Mouse (Mus musculus) adrenal gland, postnatal 14 days (tissue): ENCODE measurements around the gene Trim13. TPM values are rescaled to one million over a fixed set of nuclear protein-coding genes. Genes with fewer than 3 reads are reported as not detected.
A peak's percentile ranks its signal among the peaks of the same experiment; 100 is the strongest.

Experiments
- DNase-seq: peaks from one replicate; pipeline ENCODE4 v3.0.0; 2021; ENCODE audit warnings: mixed read lengths
- microRNA-seq, 2 experiments: library from miRNA; unstranded; fragments of <30 nt; microRNA quantifications; one replicate each; pipeline ENCODE4 v1.2.0; 2021
- total RNA-seq: library from RNA; stranded (reverse); gene quantifications from 2 replicates; pipeline ENCODE4 v1.2.3, GENCODE M21; 2021

The Trim13 gene
- total RNA-seq, 1 experiment from 2014 or later = 7.7 TPM

DNA sequence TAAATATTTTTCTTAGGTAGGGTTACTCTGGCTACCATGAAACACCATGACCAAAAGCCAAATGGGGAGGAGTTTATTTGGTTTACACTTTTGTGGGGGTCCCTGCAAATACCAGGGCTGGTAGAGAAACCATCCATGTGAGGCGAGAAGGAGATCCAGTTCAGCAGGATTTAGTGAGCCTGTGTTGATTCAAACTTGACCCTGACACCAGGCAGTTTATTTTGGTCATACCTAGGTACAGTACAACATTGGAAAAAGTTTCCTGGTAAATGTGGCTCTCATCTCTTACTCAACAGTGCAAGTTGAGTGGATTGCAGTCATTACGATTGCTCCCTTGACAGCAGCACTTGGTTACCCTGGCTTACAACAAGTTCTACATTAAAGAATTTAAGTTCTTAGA, 15.3 kb downstream of the Trim13 start:
- no peak for DNase-seq

DNA sequence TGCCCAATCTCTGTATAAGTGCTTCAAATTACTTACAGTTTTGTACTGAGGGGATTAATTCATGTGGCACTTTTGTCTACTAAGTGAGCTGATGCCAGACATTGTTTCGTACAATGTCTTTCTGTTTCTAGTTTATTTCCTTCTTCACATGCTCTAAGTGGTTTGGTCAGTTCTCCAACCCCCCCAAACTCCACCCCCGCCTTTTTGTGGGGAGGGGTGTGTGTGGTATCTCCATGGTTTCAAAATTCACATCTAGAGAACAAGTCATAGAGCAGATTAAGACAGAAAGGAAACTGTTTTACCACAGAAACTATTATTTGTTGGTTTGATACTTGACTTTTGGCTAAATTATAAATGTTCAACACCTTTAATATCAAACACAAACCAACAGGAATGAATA, 22.3 kb downstream of the Trim13 start:
- no peak for DNase-seq

DNA sequence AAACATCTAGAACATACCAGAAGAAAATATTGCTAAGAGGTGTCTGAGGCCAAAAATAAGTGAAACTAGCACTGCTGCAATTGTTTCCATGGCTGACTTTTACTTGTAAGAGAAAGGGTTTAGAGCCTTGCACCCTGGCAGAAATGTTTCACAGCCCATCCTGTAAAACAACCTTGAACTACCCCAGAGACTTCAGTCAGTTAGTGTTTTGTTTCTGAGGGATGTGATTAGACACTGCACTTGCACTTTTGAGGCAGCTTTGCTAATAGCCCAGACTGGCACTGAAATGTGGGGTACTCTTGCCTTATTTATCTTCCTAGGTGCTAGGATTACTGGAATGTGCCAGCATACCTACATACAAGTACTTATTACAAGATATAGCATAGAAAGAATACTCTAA, 37.9 kb downstream of the Trim13 start:
- DNase-seq = no peak

DNA sequence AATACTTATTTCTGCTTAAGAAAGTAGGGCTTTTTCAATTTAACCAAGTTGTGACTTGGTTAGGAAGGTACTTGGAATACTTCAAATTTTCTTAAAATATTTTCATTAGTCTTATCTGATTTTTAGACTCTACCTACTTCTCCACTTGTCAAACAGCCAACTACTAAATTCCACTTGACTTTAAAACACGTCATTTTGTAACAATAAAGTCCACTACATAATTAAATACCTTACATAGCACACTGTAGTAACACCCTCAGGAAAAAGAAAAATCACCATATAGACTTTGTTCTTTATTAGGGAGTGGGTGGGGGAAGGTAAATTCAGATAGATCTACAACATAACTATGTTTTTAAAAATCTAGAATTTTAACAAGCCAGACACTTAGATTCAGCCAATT, 44.6 kb downstream of the Trim13 start:
- DNase-seq = no peak

DNA sequence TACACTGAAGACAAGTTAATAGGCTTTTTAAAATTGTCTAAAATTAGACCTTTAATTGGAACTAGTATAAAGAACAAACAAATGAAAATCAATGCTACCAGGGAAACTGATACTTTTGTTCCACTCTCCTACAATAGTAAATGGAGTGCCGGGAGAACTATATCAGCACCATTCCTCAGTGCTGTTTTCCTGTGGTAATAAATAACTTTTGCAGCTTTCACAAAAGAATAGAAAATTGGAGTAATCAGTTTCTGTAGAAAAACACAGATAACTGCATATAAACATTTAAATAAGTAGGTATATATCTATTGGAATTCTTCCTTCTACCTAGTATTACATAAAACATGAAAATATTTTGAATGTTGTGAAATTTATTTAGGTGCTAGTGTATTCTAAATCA, 47.5 kb downstream of the Trim13 start:
- no peak for DNase-seq

DNA sequence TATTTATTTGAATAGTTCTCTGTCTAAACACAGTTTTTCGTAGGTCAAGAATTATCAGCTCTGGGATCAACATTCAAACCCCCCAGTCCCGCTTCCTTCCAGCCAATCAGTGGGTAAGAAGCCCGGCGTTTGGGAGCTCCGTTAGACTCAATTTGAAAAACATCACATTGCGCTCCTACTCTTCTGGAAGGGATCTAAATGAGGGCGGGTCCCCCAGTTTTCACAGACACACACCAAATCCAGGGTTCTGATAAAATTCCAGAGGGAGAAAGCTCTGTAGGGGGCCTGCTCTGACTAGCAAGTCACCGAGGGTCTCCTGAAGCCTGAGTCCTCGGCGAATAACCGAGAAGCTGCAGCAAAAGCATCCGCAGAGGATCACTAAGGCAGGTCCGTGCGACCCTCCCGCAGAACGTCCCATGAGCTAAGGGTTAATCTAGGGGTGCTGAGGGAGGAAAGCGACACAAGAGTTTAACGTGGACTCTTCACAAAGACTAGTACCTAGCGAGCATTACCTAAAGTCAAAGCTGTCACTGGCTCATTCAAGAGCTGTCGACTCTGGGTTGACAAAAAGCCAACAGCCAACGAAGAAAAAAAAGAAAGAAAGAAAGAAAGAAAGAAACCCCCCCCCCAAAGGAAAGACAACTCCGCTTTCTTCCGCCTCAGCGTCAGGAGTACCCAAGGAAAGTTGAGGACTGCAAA, 49.3 kb downstream of the Trim13 start:
- peak; percentile 76 for DNase-seq

DNA sequence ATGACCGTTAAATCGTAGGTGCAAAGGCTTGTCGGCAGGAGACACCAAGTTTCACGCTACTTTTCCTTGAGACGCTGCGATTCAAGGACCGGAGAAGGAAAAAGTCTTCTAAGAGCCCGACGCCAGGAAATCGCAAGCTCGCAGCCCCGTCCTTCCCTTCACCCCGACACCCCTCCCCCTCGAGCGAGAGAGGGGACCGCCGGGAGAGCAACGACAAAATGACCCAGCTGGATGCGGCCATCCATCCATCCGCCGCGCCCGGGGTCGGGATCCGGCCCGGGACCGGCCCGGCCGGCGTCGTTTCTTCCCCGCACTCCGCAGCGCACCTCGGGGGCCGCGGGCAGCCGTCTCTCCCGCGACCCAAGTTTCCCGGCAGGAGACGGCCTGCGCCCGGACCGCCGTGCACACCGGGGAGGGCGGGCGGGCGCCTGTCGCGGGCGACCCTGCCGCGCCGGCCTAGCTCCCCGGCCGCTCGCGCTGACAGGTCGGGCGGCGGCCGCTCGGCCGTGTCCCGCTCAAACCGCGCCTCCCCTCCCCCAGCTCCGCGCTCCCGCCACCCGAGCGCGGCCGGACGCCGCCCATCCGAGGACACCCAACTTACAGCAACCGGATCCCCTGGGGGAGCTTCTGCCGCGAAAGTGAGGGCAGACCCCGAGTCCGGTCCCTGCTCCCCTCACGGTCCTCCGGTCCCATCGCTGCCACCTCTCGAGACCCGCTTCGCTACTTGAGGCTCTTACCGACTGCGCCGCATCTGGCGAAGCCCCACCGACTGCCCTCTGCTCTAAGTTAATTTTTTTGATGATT, 50.0 kb downstream of the Trim13 start:
- DNase-seq = peak; percentile 81

DNA sequence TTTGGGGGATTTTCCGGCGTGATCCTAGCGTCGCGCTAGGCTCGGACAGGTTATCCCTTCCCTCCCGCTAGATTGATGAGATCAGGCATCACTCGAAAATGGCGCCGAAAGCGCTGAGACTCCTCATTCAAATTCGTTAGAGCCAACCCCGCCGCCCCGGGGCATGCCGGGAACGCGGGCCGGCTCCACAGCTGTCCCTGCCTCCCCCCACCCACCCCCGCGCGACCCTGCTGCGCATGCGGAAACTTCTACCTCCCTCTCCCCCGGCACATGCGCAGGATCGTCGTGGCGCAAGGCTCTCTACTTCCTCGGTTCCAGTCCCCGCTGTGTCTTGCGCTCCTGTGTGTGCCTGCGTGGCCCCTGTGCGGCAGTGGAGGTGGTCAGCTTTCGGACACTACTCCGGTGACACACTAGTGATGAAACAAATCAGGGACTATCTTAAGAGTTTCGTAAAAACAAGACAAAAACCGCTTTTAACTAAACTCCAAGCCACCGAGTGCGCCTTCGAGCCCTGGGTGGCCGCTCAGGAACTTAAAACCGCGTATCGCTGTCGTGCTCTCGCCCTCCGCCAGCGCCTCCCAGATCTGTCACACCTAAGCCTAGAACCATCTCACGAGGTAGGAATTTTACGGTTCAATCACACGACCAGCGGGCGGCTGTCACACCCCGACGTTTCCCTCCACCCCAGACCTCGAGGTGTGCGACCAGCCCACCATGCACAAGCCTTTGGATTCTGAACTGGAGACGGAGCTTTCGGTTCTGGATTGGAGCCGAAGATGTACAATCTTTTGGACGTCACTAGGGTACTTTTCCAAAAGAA, 50.8 kb downstream of the Trim13 start:
- DNase-seq = peak; percentile 99

DNA sequence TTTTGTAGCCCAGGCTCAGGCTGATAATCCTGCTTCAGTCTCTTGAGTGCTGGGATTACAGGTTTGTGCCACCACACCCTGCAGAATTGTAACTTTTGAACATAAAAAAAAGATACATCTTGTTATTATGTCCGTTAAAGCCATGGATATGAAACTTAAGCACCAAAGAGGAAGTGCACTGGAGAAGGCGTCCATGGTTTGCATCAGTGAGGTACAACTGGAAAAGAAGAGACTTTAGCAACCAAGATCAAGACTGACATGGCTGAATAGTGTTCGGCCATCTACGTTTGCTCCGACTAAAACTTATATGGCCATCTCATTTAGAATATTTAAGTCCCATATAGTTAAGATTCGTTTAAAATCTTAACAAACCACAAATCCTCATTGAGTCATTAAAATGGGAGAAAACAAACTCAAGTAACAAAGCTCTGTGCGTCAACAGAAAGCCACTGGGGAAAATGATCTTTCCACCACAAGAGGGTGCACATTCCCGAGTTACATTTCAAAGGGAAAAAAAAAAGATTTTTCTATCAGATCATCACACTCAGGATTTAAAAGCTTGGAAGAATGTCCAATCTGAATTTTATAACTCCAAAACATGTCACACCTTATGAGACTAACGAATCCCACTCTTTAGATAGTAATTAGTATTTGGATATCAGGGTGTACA, 52.4 kb downstream of the Trim13 start:
- peak; percentile 60 for DNase-seq

Small RNA genes within 50 kb of the gene (microRNA-seq; reads per million reads assigned to microRNA genes)
- gene Mir15a = 2,736 to 5,385 reads per million in 2 experiments
- gene Mir16-1 = 1,922 to 3,722 reads per million in 2 experiments

Other genes starting within 250 kb of the Trim13 start
- gene Ebpl, start 237.8 kb upstream of the Trim13 start, total RNA-seq = 3.9 and 5.0 TPM in 2 replicates
- 30.3 and 31.3 TPM in 2 replicates for gene Kpna3, start 158.4 kb upstream of the Trim13 start, total RNA-seq
- gene Spryd7, start 41.4 kb upstream of the Trim13 start, total RNA-seq = 17.8 and 17.9 TPM in 2 replicates
- 0.26 and 0.41 TPM in 2 replicates for gene Kcnrg, start 9.2 kb downstream of the Trim13 start, total RNA-seq